Mouse (Mus musculus) MEL (cell line): Measurements from ENCODE around the gene Mrpl42. TPM values are rescaled to one million over a fixed set of nuclear protein-coding genes. Genes with fewer than 3 reads are reported as not detected.

Experiments used
- DNase-seq: peaks from one replicate; pipeline ENCODE4 v3.0.0; 2011; ENCODE audit warnings: low read depth, low spot score
- H3K27ac ChIP-seq: 2 replicates; pipeline ENCODE4 v1.5.1; 2012; ENCODE audit warnings: low read depth, mild to moderate bottlenecking, control low read depth, low read length, moderate library complexity; ENCODE audit not compliant: control insufficient read depth
- H3K27me3 ChIP-seq, 2 experiments: fragments of 150-350 bp in 1 of 2; sonication (generic) in 1 of 2; 2 replicates each; pipeline ENCODE4 v1.6.1; 2012; ENCODE audit warnings: low read length in 2 of 2, mild to moderate bottlenecking in 2 of 2, improper control_type of control experiment in 1 of 2, moderate library complexity in 1 of 2; ENCODE audit not compliant: insufficient read depth in 2 of 2, control insufficient read depth in 1 of 2
- H3K36me3 ChIP-seq, 2 experiments: 2 replicates each; pipeline ENCODE4 v1.6.1; 2012 to 2014; ENCODE audit warnings: low read length in 2 of 2, improper control_type of control experiment in 1 of 2, inconsistent platforms in 1 of 2, mild to moderate bottlenecking in 1 of 2; ENCODE audit not compliant: insufficient read depth in 2 of 2, control insufficient read depth in 1 of 2
- H3K4me1 ChIP-seq, 2 experiments: fragments of 150-350 bp in 1 of 2; sonication (generic) in 1 of 2; 2 replicates each; pipeline ENCODE4 v1.6.1; 2012; ENCODE audit warnings: low read length in 2 of 2, improper control_type of control experiment in 1 of 2, mild to moderate bottlenecking in 1 of 2; ENCODE audit not compliant: insufficient read depth in 2 of 2, control insufficient read depth in 1 of 2
- H3K4me3 ChIP-seq, 2 experiments: fragments of 150-350 bp in 1 of 2; sonication (generic) in 1 of 2; 2 replicates each; pipeline ENCODE4 v1.5.1; 2012; ENCODE audit warnings: low read depth in 2 of 2, low read length in 2 of 2, mild to moderate bottlenecking in 2 of 2, moderate library complexity in 2 of 2, control low read depth in 1 of 2, improper control_type of control experiment in 1 of 2; ENCODE audit not compliant: control insufficient read depth in 1 of 2, insufficient read depth in 1 of 2
- H3K79me2 ChIP-seq: 2 replicates; pipeline ENCODE4 v1.6.1; 2012; ENCODE audit warnings: mild to moderate bottlenecking, low read length, moderate library complexity; ENCODE audit not compliant: control insufficient read depth, poor library complexity, insufficient read depth
- H3K9ac ChIP-seq: 2 replicates; pipeline ENCODE4 v1.6.1; 2012; ENCODE audit warnings: low read depth, mild to moderate bottlenecking, control low read depth, low read length, moderate library complexity; ENCODE audit not compliant: control insufficient read depth, poor library complexity, severe bottlenecking
- H3K9me3 ChIP-seq: fragments of 150-350 bp; sonication (generic); replicated peaks from 2 replicates; pipeline ENCODE4 v1.6.1; 2012; ENCODE audit warnings: mild to moderate bottlenecking, low read length, improper control_type of control experiment, moderate library complexity; ENCODE audit not compliant: insufficient read depth
- BHLHE40 ChIP-seq: IDR thresholded peaks from 2 replicates; pipeline ENCODE4 v1.6.1; 2012; ENCODE audit warnings: low read depth, mild to moderate bottlenecking, inconsistent platforms, low read length, improper control_type of control experiment, borderline replicate concordance
- CHD1 ChIP-seq: IDR thresholded peaks from 2 replicates; pipeline ENCODE4 v1.6.1; 2012; ENCODE audit warnings: low read depth, mild to moderate bottlenecking, inconsistent platforms, low read length, improper control_type of control experiment
- CTCF ChIP-seq, 3 experiments: IDR thresholded peaks in 2 of 3; conservative IDR thresholded peaks in 1 of 3; 2 replicates each; pipeline ENCODE4 v1.5.1; 2011 to 2012; ENCODE audit warnings: low read length in 3 of 3, low read depth in 2 of 3, mild to moderate bottlenecking in 2 of 3, improper control_type of control experiment in 1 of 3, inconsistent platforms in 1 of 3, mixed read lengths in 1 of 3, moderate library complexity in 1 of 3; ENCODE audit not compliant: control insufficient read depth in 1 of 3, insufficient read depth in 1 of 3, poor library complexity in 1 of 3, severe bottlenecking in 1 of 3
- E2F4 ChIP-seq: IDR thresholded peaks from 2 replicates; pipeline ENCODE4 v1.6.1; 2011; ENCODE audit warnings: low read depth, low read length, improper control_type of control experiment, borderline replicate concordance
- GATA1 ChIP-seq: IDR thresholded peaks from 2 replicates; pipeline ENCODE4 v1.6.1; 2011; ENCODE audit warnings: low read depth, low read length, improper control_type of control experiment
- JUND ChIP-seq: IDR thresholded peaks from 2 replicates; pipeline ENCODE4 v1.6.1; 2011; ENCODE audit warnings: low read depth, mild to moderate bottlenecking, improper control_type of control experiment, low read length
- MAX ChIP-seq: IDR thresholded peaks from 2 replicates; pipeline ENCODE4 v1.6.1; 2011; ENCODE audit warnings: low read length, improper control_type of control experiment
- MEF2A ChIP-seq: IDR thresholded peaks from 2 replicates; pipeline ENCODE4 v1.6.1; 2014; ENCODE audit warnings: low read depth, mild to moderate bottlenecking, inconsistent platforms, low read length, improper control_type of control experiment; ENCODE audit not compliant: poor library complexity, insufficient replicate concordance, severe bottlenecking; ENCODE audit errors: extremely low read depth
- MYB ChIP-seq: IDR thresholded peaks from 2 replicates; pipeline ENCODE4 v1.6.1; 2011; ENCODE audit warnings: mild to moderate bottlenecking, low read depth, low read length, improper control_type of control experiment
- NELFE ChIP-seq: IDR thresholded peaks from 2 replicates; pipeline ENCODE4 v1.6.1; 2011; ENCODE audit warnings: low read depth, low read length, improper control_type of control experiment
- SMC3 ChIP-seq: IDR thresholded peaks from 2 replicates; pipeline ENCODE4 v1.6.1; 2011; ENCODE audit warnings: low read depth, low read length, improper control_type of control experiment
- TAL1 ChIP-seq: IDR thresholded peaks from 2 replicates; pipeline ENCODE4 v1.6.1; 2012; ENCODE audit warnings: mild to moderate bottlenecking, inconsistent platforms, low read length, moderate library complexity, mixed read lengths
- TBP ChIP-seq: IDR thresholded peaks from 2 replicates; pipeline ENCODE4 v1.8.0; 2011; ENCODE audit warnings: low read depth, low read length, improper control_type of control experiment
- USF2 ChIP-seq, 2 experiments: IDR thresholded peaks; 2 replicates each; pipeline ENCODE4 v1.6.1; 2011 to 2012; ENCODE audit warnings: improper control_type of control experiment in 2 of 2, low read length in 2 of 2, borderline replicate concordance in 1 of 2, inconsistent platforms in 1 of 2, low read depth in 1 of 2, mild to moderate bottlenecking in 1 of 2; ENCODE audit not compliant: insufficient read depth in 1 of 2
- ZKSCAN1 ChIP-seq: IDR thresholded peaks from 2 replicates; pipeline ENCODE4 v1.6.1; 2012; ENCODE audit warnings: low read depth, mild to moderate bottlenecking, inconsistent platforms, low read length, improper control_type of control experiment, moderate library complexity
- ZMIZ1 ChIP-seq: IDR thresholded peaks from 2 replicates; pipeline ENCODE4 v1.6.1; 2012; ENCODE audit warnings: low read depth, mild to moderate bottlenecking, inconsistent platforms, low read length, improper control_type of control experiment, moderate library complexity
- ZNF384 ChIP-seq: IDR thresholded peaks from 2 replicates; pipeline ENCODE4 v1.6.1; 2012; ENCODE audit warnings: low read depth, mild to moderate bottlenecking, inconsistent platforms, low read length, improper control_type of control experiment
- polyA plus RNA-seq, 2 experiments: library from polyadenylated mRNA; stranded (reverse) in 1 of 2; unstranded in 1 of 2; fragments of >175 nt in 1 of 2; fragments of >200 nt in 1 of 2; gene quantifications; 2 replicates each; pipeline versions ENCODE4 v1.2.1 to v1.2.4; 2012; ENCODE audit warnings: low replicate concordance in 2 of 2, low read depth in 1 of 2; ENCODE audit not compliant: insufficient read length in 2 of 2, insufficient read depth in 1 of 2, missing spikeins in 1 of 2
- total RNA-seq: library from RNA; depleted of rRNA; stranded (reverse); fragments of 300-350 nt; gene quantifications from 2 replicates; pipeline ENCODE4 v1.2.3, GENCODE M21; 2012

The Mrpl42 gene
- total and polyA plus RNA-seq, 3 experiments = 187 to 1,026 (median 298) TPM

GRCm38 (mm10) chr10:95508126-95508525 is 6.4 kb upstream of the Mrpl42 start:
- Histone ChIP-seq H3K79me2 (peaks cover 3% of the 10 kb centered on the region; the same call in 1 of the 2 replicates), H3K36me3 (peaks cover 0 to 7% of the 10 kb centered on the region in 2 experiments; a peak in 2 of 4 replicates), H3K9ac (no peak overlapping the region), H3K27me3 (no peaks in the 10 kb centered on the region), H3K4me3 (no peak overlapping the region), H3K27ac (no peak overlapping the region), H3K9me3 (no peaks in the 10 kb centered on the region), H3K4me1 (peaks cover 3 to 6% of the 10 kb centered on the region in 2 experiments; a peak in 2 of 4 replicates)
- TF ChIP-seq ZNF384 (no peak), NELFE (no peak), CTCF (IDR thresholded peaks at IDR 0.05 in 2 of 3, conservative IDR thresholded peaks at IDR 0.05 in 1 of 3; ENCODE audit: control insufficient read depth in 1 of 3, insufficient read depth in 1 of 3, low read depth in 2 of 3, low read length in 3 of 3, poor library complexity in 1 of 3, severe bottlenecking in 1 of 3) (no peak), GATA1 (no peak), SMC3 (no peak), TAL1 (no peak), BHLHE40 (no peak), E2F4 (no peak), USF2 (IDR thresholded peaks at IDR 0.05; ENCODE audit: borderline replicate concordance in 1 of 2, insufficient read depth in 1 of 2, low read depth in 1 of 2, low read length in 2 of 2) (no peak), MEF2A (no peak), MAX (no peak), TBP (no peak), ZMIZ1 (no peak), CHD1 (no peak), ZKSCAN1 (no peak), MYB (no peak), JUND (no peak)
- DNase-seq = no peak

GRCm38 (mm10) chr10:95504341-95504740 is 2.6 kb upstream of the Mrpl42 start:
- Histone ChIP-seq H3K9ac (no peak overlapping the region; the same call in 1 of the 2 replicates), H3K4me3 (peak overlapping the region in 1 of 2 experiments; percentile 14; a peak in 2 of 4 replicates), H3K9me3 (no peaks in the 10 kb centered on the region), H3K27me3 (no peaks in the 10 kb centered on the region), H3K79me2 (peaks cover 19% of the 10 kb centered on the region), H3K36me3 (peaks cover 0 to 28% of the 10 kb centered on the region in 2 experiments; a peak in 2 of 4 replicates), H3K4me1 (peaks cover 8 to 16% of the 10 kb centered on the region in 2 experiments), H3K27ac (no peak overlapping the region)
- peak; percentile 57 for DNase-seq
- TF ChIP-seq BHLHE40 = no peak
